Mouse (Mus musculus): Measurements from ENCODE around the gene Frmd3. TPM values are rescaled to one million over a fixed set of nuclear protein-coding genes. Genes with fewer than 3 reads are reported as not detected.

The Frmd3 gene
- total RNA-seq, 2 experiments from 2014 or later = 0.86 to 2.4 TPM

Other genes with a start within 250 kb of the Frmd3 start
- under 1 TPM; 0.10 to 0.11 TPM for gene Rasef, start 222.4 kb upstream of the Frmd3 start, total RNA-seq (2021)
- not detected for gene Gm11758, start 137.2 kb upstream of the Frmd3 start, total RNA-seq (2021)
- gene Gm11757, start 122.3 kb upstream of the Frmd3 start, total RNA-seq (2021) = not detected
- gene Gm13871, start 107.5 kb upstream of the Frmd3 start, total RNA-seq (2021) = not detected
- not detected for gene Gm11756, start 92.7 kb upstream of the Frmd3 start, total RNA-seq (2021)
- 10 to 100 TPM; 32.2 to 34.9 TPM for gene 2310002L09Rik, start 62.6 kb upstream of the Frmd3 start, total RNA-seq (2021)
- gene Kdm4c, start 229.1 kb downstream of the Frmd3 start, total RNA-seq (2021) = 1 to 10 TPM; 8.9 to 9.2 TPM

All from gastrocnemius, postnatal 14 days (tissue).